Mouse (Mus musculus) neural tube, embryonic 14.5 days (tissue): ENCODE data around the gene Spa17. TPM values are rescaled to one million over a fixed set of nuclear protein-coding genes. Genes with fewer than 3 reads are reported as not detected.

Source experiments
- ATAC-seq: fragments of 200-750 bp; cut with Nextera tagmentation; 2 replicates; pipeline ENCODE4 v1.8.0; 2017; ENCODE audit warnings: low read depth, mild to moderate bottlenecking, moderate TSS enrichment, moderate library complexity
- H3K27ac ChIP-seq: fragments of 300-500 bp; sonication (generic); 2 replicates; pipeline ENCODE4 v1.5.1; 2014; ENCODE audit warnings: low read depth, mild to moderate bottlenecking, control low read depth, low read length, moderate library complexity, mixed read lengths
- H3K27me3 ChIP-seq: fragments of 300-500 bp; sonication (generic); 2 replicates; pipeline ENCODE4 v1.6.1; 2014; ENCODE audit warnings: low read length; ENCODE audit not compliant: control insufficient read depth, insufficient read depth
- H3K36me3 ChIP-seq: fragments of 300-500 bp; sonication (generic); 2 replicates; pipeline ENCODE4 v1.6.1; 2014; ENCODE audit warnings: low read length, mixed read lengths; ENCODE audit not compliant: control insufficient read depth, insufficient read depth
- H3K4me1 ChIP-seq: fragments of 300-500 bp; sonication (generic); 2 replicates; pipeline ENCODE4 v1.6.1; 2014; ENCODE audit warnings: low read length; ENCODE audit not compliant: control insufficient read depth, insufficient read depth
- H3K4me2 ChIP-seq: fragments of 300-500 bp; sonication (generic); 2 replicates; pipeline ENCODE4 v1.6.1; 2014; ENCODE audit warnings: mild to moderate bottlenecking, low read depth, low read length, control low read depth
- H3K4me3 ChIP-seq: fragments of 300-500 bp; sonication (generic); 2 replicates; pipeline ENCODE4 v1.5.1; 2014; ENCODE audit warnings: low read depth, low read length, control low read depth, mixed read lengths
- H3K9ac ChIP-seq: fragments of 300-500 bp; sonication (generic); replicated peaks from 2 replicates; pipeline ENCODE4 v1.6.1; 2014; ENCODE audit warnings: low read depth, mild to moderate bottlenecking, control low read depth, low read length, mixed read lengths
- H3K9me3 ChIP-seq: fragments of 300-500 bp; sonication (generic); 2 replicates; pipeline ENCODE4 v1.6.1; 2016; ENCODE audit warnings: low read length; ENCODE audit not compliant: control insufficient read depth
- WGBS: fragments of 180-500 bp; shearing (Covaris S2); extraction: QIAGEN DNeasy Blood & Tissue Kit; methylation state at CpG from one replicate; pipeline ENCODE4 v1.1.7; 2014; 5-methylcytosine and 5-hydroxymethylcytosine counted together
- polyA plus RNA-seq: library from polyadenylated mRNA; unstranded; fragments of >200 nt; fragmentation: Nextera tagmentation; extraction: Ambion mirVana; gene quantifications from 2 replicates; pipeline ENCODE4 v1.2.1, GENCODE M21; 2014

The Spa17 gene
- polyA plus RNA-seq, 1 experiment from 2014 or later: 11.2 TPM

GRCm38 (mm10) chr9:37638721-37639120, 25.2 kb upstream of the Spa17 start:
- ATAC-seq: no peak
- Histone ChIP-seq H3K27ac (no peak overlapping the region), H3K4me3 (no peak overlapping the region), H3K4me2 (no peak overlapping the region), H3K27me3 (no peaks in the 10 kb centered on the region), H3K9me3 (no peaks in the 10 kb centered on the region), H3K36me3 (no peaks in the 10 kb centered on the region), H3K9ac (no peak overlapping the region), H3K4me1 (no peaks in the 10 kb centered on the region)
- 88% methylated on average over 3 of the region's 3 CpGs for WGBS

GRCm38 (mm10) chr9:37636800-37637542, 23.4 kb upstream of the Spa17 start:
- no peak overlapping the region for H3K4me2 ChIP-seq
- H3K27me3 ChIP-seq: no peaks in the 10 kb centered on the region
- 0 out of 2 replicates have a peak, but pooled peaks have one; percentile 17 for ATAC-seq
- no peaks in the 10 kb centered on the region for H3K4me1 ChIP-seq
- no peak overlapping the region for H3K27ac ChIP-seq
- WGBS: 51% methylated on average over 6 of the region's 6 CpGs
- no peaks in the 10 kb centered on the region for H3K9me3 ChIP-seq
- no peak overlapping the region for H3K9ac ChIP-seq
- no peak overlapping the region for H3K4me3 ChIP-seq
- H3K36me3 ChIP-seq: no peaks in the 10 kb centered on the region

- Histone ChIP-seq H3K4me1 (no peaks in the 10 kb centered on the region), H3K27ac (no peak overlapping the region), H3K9ac (no peak overlapping the region), H3K27me3 (no peaks in the 10 kb centered on the region), H3K9me3 (no peaks in the 10 kb centered on the region), H3K4me3 (no peak overlapping the region), H3K4me2 (no peak overlapping the region), H3K36me3 (no peaks in the 10 kb centered on the region)
- peak; percentile 51; the same call in 1 of the 2 replicates for ATAC-seq
- WGBS: 14% methylated on average over 7 of the region's 7 CpGs
Observed at GRCm38 (mm10) chr9:37636335-37636734, 22.8 kb upstream of the Spa17 start.

- Histone ChIP-seq H3K9ac (no peak overlapping the region), H3K4me1 (no peaks in the 10 kb centered on the region), H3K27ac (no peak overlapping the region), H3K4me3 (no peak overlapping the region), H3K27me3 (no peaks in the 10 kb centered on the region), H3K9me3 (no peaks in the 10 kb centered on the region), H3K4me2 (no peak overlapping the region), H3K36me3 (no peaks in the 10 kb centered on the region)
- WGBS: 90% methylated on average over 3 of the region's 3 CpGs
- ATAC-seq: no peak
Observed at GRCm38 (mm10) chr9:37634269-37634668, 20.7 kb upstream of the Spa17 start.

- no peaks in the 10 kb centered on the region for H3K27me3 ChIP-seq
- 78% methylated on average over 2 of the region's 2 CpGs for WGBS
- no peak overlapping the region for H3K4me2 ChIP-seq
- no peak for ATAC-seq
- H3K36me3 ChIP-seq: no peaks in the 10 kb centered on the region
- no peaks in the 10 kb centered on the region for H3K4me1 ChIP-seq
- no peak overlapping the region for H3K4me3 ChIP-seq
- H3K9me3 ChIP-seq: no peaks in the 10 kb centered on the region
- no peak overlapping the region for H3K9ac ChIP-seq
- no peak overlapping the region for H3K27ac ChIP-seq
Observed at GRCm38 (mm10) chr9:37632305-37632704, 18.8 kb upstream of the Spa17 start.

- Histone ChIP-seq H3K4me3 (no peak overlapping the region), H3K9me3 (no peaks in the 10 kb centered on the region), H3K9ac (no peak overlapping the region), H3K4me2 (no peak overlapping the region), H3K36me3 (no peaks in the 10 kb centered on the region), H3K4me1 (peaks cover 15% of the 10 kb centered on the region), H3K27me3 (no peaks in the 10 kb centered on the region), H3K27ac (no peak overlapping the region)
- WGBS: 93% methylated on average over 2 of the region's 2 CpGs
- ATAC-seq: no peak
Observed at GRCm38 (mm10) chr9:37629941-37630340, 16.4 kb upstream of the Spa17 start.

- H3K27ac ChIP-seq: no peak overlapping the region
- H3K36me3 ChIP-seq: no peaks in the 10 kb centered on the region
- ATAC-seq: no peak
- H3K4me1 ChIP-seq: peaks cover 15% of the 10 kb centered on the region
- no peak overlapping the region for H3K4me2 ChIP-seq
- no peaks in the 10 kb centered on the region for H3K9me3 ChIP-seq
- no peak overlapping the region for H3K9ac ChIP-seq
- H3K27me3 ChIP-seq: no peaks in the 10 kb centered on the region
- 36% methylated on average over 4 of the region's 4 CpGs for WGBS
- H3K4me3 ChIP-seq: no peak overlapping the region
Observed at GRCm38 (mm10) chr9:37628581-37628980, 15.1 kb upstream of the Spa17 start.

- no peak overlapping the region for H3K4me2 ChIP-seq
- H3K36me3 ChIP-seq: no peaks in the 10 kb centered on the region
- ATAC-seq: no peak
- no peaks in the 10 kb centered on the region for H3K27me3 ChIP-seq
- no peak overlapping the region for H3K4me3 ChIP-seq
- peaks cover 15% of the 10 kb centered on the region for H3K4me1 ChIP-seq
- 96% methylated on average over 1 of the region's 1 CpGs for WGBS
- no peak overlapping the region for H3K9ac ChIP-seq
- no peaks in the 10 kb centered on the region for H3K9me3 ChIP-seq
- no peak overlapping the region for H3K27ac ChIP-seq
Observed at GRCm38 (mm10) chr9:37627263-37627662, 13.7 kb upstream of the Spa17 start.

- H3K36me3 ChIP-seq: no peaks in the 10 kb centered on the region
- H3K4me2 ChIP-seq: peak overlapping the region; percentile 21
- H3K27ac ChIP-seq: peak overlapping the region; percentile 83
- peak; percentile 63 for ATAC-seq
- H3K9me3 ChIP-seq: no peaks in the 10 kb centered on the region
- H3K4me1 ChIP-seq: peaks cover 15% of the 10 kb centered on the region
- WGBS: 1% methylated on average over 3 of the region's 3 CpGs
- H3K27me3 ChIP-seq: no peaks in the 10 kb centered on the region
- H3K9ac ChIP-seq: no peak overlapping the region
- no peak overlapping the region for H3K4me3 ChIP-seq
Observed at GRCm38 (mm10) chr9:37626103-37626567, 12.6 kb upstream of the Spa17 start.
